Mouse (Mus musculus): Measurements from ENCODE around the gene Olfr711. TPM values are rescaled to one million over a fixed set of nuclear protein-coding genes. Genes with fewer than 3 reads are reported as not detected.
"Not testable (repeated sequence)": the region's sequence is repeated elsewhere in the genome, so short reads cannot be mapped to it uniquely, and the experiment has no call there.

Gene Olfr711
- polyA plus RNA-seq, 1 experiment from 2014 or later: not detected

DNA sequence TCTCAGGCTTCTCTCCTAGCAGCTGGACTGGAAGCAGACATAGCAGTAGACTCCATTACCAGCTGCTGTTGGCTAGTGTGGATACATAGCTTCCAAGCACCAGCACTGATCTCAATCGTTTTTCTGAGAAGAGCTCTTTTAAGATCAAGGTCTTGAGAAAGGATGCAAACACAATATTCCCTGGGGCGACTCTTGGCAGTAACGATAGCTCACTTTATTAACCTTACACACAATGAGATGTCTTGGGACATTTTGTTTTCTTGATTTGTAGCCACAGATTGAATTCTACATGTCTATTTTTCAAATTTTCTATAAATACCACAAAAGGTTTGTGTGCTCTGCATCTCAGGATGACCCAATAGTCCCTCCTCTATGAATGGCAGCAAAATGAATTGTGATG is 27.0 kb downstream of the Olfr711 start, which contains the start of gene Olfr710:
Gene Olfr710, minus strand, starts transcription at position 101 of the 400 bp plus-strand sequence.
- Histone ChIP-seq H3K27ac (ENCODE audit: low read depth, low read length) (no peak within 1 kb of the TSS), H3K36me3 (ENCODE audit: control insufficient read depth, insufficient read depth) (no peaks in the 10 kb centered on the region), H3K9ac (ENCODE audit: low read depth, low read length) (no peak within 1 kb of the TSS), H3K27me3 (replicated peaks; ENCODE audit: control insufficient read depth, insufficient read depth, low read length) (no peaks in the 10 kb centered on the region), H3K4me1 (replicated peaks; ENCODE audit: control insufficient read depth, insufficient read depth, low read length) (no peaks in the 10 kb centered on the region), H3K9me3 (ENCODE audit: control insufficient read depth) (no peaks in the 10 kb centered on the region), H3K4me3 (ENCODE audit: low read depth, low read length) (no peak within 1 kb of the TSS), H3K4me2 (replicated peaks; ENCODE audit: low read depth) (no peak within 1 kb of the TSS)
- no peak for TF ChIP-seq CTCF (IDR thresholded peaks at IDR 0.05; ENCODE audit: low read depth)
- 77% methylated on average over 3 of the region's 3 CpGs for WGBS
- no peak for ATAC-seq

DNA sequence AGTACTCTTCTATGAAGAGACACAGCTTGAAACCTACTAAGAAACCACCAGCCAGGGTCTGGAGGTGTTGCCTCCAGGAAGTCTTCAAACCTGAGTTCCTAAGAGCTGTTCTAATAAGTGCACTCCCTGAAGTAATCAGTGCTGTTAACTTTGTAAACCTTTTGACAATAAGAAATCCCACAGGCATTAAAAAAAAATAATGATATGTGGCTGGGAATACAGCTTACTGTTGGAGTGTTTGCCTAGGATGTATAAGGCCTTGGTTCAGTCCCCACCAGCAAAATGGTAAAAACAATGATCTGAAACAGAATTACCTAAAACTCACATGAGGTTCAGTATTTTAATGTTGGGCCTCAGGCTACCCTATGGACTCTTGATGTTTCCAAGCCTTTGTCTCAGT is 43.1 kb downstream of the Olfr711 start, which contains the start of gene Olfr709-ps1:
Gene Olfr709-ps1, minus strand, starts transcription at position 101 of the 400 bp plus-strand sequence.
- no peak for ATAC-seq
- Histone ChIP-seq H3K36me3 (ENCODE audit: control insufficient read depth, insufficient read depth) (no peaks in the 10 kb centered on the region), H3K9me3 (ENCODE audit: control insufficient read depth) (no peaks in the 10 kb centered on the region), H3K9ac (ENCODE audit: low read depth, low read length) (no peak within 1 kb of the TSS), H3K4me2 (replicated peaks; ENCODE audit: low read depth) (no peak within 1 kb of the TSS), H3K27me3 (replicated peaks; ENCODE audit: control insufficient read depth, insufficient read depth, low read length) (no peaks in the 10 kb centered on the region), H3K4me1 (replicated peaks; ENCODE audit: control insufficient read depth, insufficient read depth, low read length) (no peaks in the 10 kb centered on the region), H3K27ac (ENCODE audit: low read depth, low read length) (no peak within 1 kb of the TSS), H3K4me3 (ENCODE audit: low read depth, low read length) (no peak within 1 kb of the TSS)
- no peak for TF ChIP-seq CTCF (IDR thresholded peaks at IDR 0.05; ENCODE audit: low read depth)

DNA sequence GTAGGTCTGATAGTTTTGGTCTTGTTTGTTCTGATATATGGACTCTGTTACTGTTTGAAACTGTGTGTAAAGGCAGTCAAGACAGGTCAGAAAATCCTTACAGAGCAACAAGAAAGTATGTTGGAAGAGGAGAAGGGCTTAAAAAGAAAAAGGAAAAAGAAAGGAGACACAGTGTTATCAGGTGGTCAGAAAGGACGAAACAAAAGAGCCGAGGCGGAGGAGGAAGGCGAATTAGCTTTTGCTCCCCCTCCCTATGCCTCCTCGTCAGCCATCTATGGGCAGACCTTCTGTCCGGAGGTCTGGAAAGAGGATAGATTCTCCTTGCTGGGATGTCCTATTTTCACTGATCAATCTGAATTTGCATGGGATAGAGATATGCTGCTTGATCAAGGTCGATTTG is 54.3 kb downstream of the Olfr711 start:
- H3K9ac ChIP-seq (ENCODE audit: low read depth, low read length); ATAC-seq; H3K9me3 ChIP-seq (ENCODE audit: control insufficient read depth); H3K27me3 ChIP-seq (replicated peaks; ENCODE audit: control insufficient read depth, insufficient read depth, low read length); H3K4me1 ChIP-seq (replicated peaks; ENCODE audit: control insufficient read depth, insufficient read depth, low read length); H3K27ac ChIP-seq (ENCODE audit: low read depth, low read length); H3K36me3 ChIP-seq (ENCODE audit: control insufficient read depth, insufficient read depth); H3K4me3 ChIP-seq (ENCODE audit: low read depth, low read length); H3K4me2 ChIP-seq (replicated peaks; ENCODE audit: low read depth): not testable (repeated sequence)
- WGBS: 85% methylated on average over 7 of the region's 7 CpGs

Other genes with a start within 250 kb of the Olfr711 start
- not detected in 2 replicates for gene Olfr697, start 233.0 kb downstream of the Olfr711 start, polyA plus RNA-seq (2015; fragmentation: Nextera tagmentation; extraction: Ambion mirVana)
- not detected in 2 replicates for gene Olfr698, start 220.1 kb downstream of the Olfr711 start, polyA plus RNA-seq (2015; fragmentation: Nextera tagmentation; extraction: Ambion mirVana)
- gene Olfr699, start 182.3 kb downstream of the Olfr711 start, polyA plus RNA-seq (2015; fragmentation: Nextera tagmentation; extraction: Ambion mirVana): not detected in 2 replicates
- gene Olfr700, start 166.6 kb downstream of the Olfr711 start, polyA plus RNA-seq (2015; fragmentation: Nextera tagmentation; extraction: Ambion mirVana): not detected in 2 replicates
- not detected in 2 replicates for gene Olfr701, start 161.3 kb downstream of the Olfr711 start, polyA plus RNA-seq (2015; fragmentation: Nextera tagmentation; extraction: Ambion mirVana)
- gene Olfr702, start 141.6 kb downstream of the Olfr711 start, polyA plus RNA-seq (2015; fragmentation: Nextera tagmentation; extraction: Ambion mirVana): not detected in 2 replicates
- gene Olfr703, start 132.1 kb downstream of the Olfr711 start, polyA plus RNA-seq (2015; fragmentation: Nextera tagmentation; extraction: Ambion mirVana): not detected in 2 replicates
- not detected in 2 replicates for gene Olfr704, start 112.3 kb downstream of the Olfr711 start, polyA plus RNA-seq (2015; fragmentation: Nextera tagmentation; extraction: Ambion mirVana)
- not detected in 2 replicates for gene Olfr705, start 98.6 kb downstream of the Olfr711 start, polyA plus RNA-seq (2015; fragmentation: Nextera tagmentation; extraction: Ambion mirVana)
- not detected in 2 replicates for gene Olfr706, start 87.3 kb downstream of the Olfr711 start, polyA plus RNA-seq (2015; fragmentation: Nextera tagmentation; extraction: Ambion mirVana)
- gene Olfr707, start 74.2 kb downstream of the Olfr711 start, polyA plus RNA-seq (2015; fragmentation: Nextera tagmentation; extraction: Ambion mirVana): not detected in 2 replicates
- gene Olfr1532-ps1, start 67.5 kb downstream of the Olfr711 start, polyA plus RNA-seq (2015; fragmentation: Nextera tagmentation; extraction: Ambion mirVana): not detected in 2 replicates
- gene Olfr709-ps1, start 43.2 kb downstream of the Olfr711 start, polyA plus RNA-seq (2015; fragmentation: Nextera tagmentation; extraction: Ambion mirVana): not detected in 2 replicates
- not detected in 2 replicates for gene Olfr710, start 27.1 kb downstream of the Olfr711 start, polyA plus RNA-seq (2015; fragmentation: Nextera tagmentation; extraction: Ambion mirVana)
- gene Olfr6, start 11.5 kb downstream of the Olfr711 start, polyA plus RNA-seq (2015; fragmentation: Nextera tagmentation; extraction: Ambion mirVana): not detected in 2 replicates
- not detected in 2 replicates for gene Olfr2, start 30.6 kb upstream of the Olfr711 start, polyA plus RNA-seq (2015; fragmentation: Nextera tagmentation; extraction: Ambion mirVana)
- gene Olfr713, start 55.7 kb upstream of the Olfr711 start, polyA plus RNA-seq (2015; fragmentation: Nextera tagmentation; extraction: Ambion mirVana): not detected in 2 replicates
- gene Olfr714, start 95.5 kb upstream of the Olfr711 start, polyA plus RNA-seq (2015; fragmentation: Nextera tagmentation; extraction: Ambion mirVana): not detected in 2 replicates
- gene Olfr17, start 117.8 kb upstream of the Olfr711 start, polyA plus RNA-seq (2015; fragmentation: Nextera tagmentation; extraction: Ambion mirVana): not detected in 2 replicates
- not detected in 2 replicates for gene Olfr715b, start 134.9 kb upstream of the Olfr711 start, polyA plus RNA-seq (2015; fragmentation: Nextera tagmentation; extraction: Ambion mirVana)
- gene Olfr715, start 155.6 kb upstream of the Olfr711 start, polyA plus RNA-seq (2015; fragmentation: Nextera tagmentation; extraction: Ambion mirVana): not detected in 2 replicates
- gene Olfr716, start 162.9 kb upstream of the Olfr711 start, polyA plus RNA-seq (2015; fragmentation: Nextera tagmentation; extraction: Ambion mirVana): not detected in 2 replicates
- not detected in 2 replicates for gene Nlrp14, start 191.5 kb upstream of the Olfr711 start, polyA plus RNA-seq (2015; fragmentation: Nextera tagmentation; extraction: Ambion mirVana)
- not detected in 2 replicates for gene Rbmxl2, start 234.0 kb upstream of the Olfr711 start, polyA plus RNA-seq (2015; fragmentation: Nextera tagmentation; extraction: Ambion mirVana)